In the genomic region with DNA sequence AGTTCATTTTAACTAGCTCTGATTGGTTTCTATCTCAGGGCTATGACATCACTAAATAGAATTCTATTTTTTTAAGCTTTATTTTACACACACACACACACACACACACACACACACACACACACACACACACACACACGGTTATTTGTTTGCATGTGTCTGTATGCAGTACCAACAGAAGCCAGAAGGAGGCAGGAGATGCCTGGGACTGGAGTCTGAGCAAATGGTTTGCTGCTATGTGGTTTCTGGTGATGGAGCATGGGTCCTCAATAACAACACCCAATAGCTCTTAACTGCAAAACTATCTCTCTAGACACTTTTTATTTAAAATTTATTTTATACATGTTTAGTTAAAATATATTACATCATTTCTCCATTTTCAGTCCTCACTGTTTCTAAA, we compare ENCODE assay signal across 14 mouse cellular contexts. TPM values are rescaled to one million over a fixed set of nuclear protein-coding genes. Genes with fewer than 3 reads are reported as not detected.
DNase-seq lines count a peak whose midpoint lies in the region; ATAC-seq and TF ChIP-seq lines count a peak whose summit lies in the region.
"Had no signal": no experiment of that assay in that cellular context is flagged by ENCODE, and none has a peak within 500 bp of the region (broad histone marks: within the 10 kb centered on the region; RNA-seq: fewer than 3 reads in every experiment).

No protein-coding gene starts in this region.

- no peak overlapping the region for H3K9ac ChIP-seq in lung, embryonic 14.5 days
- no peak overlapping the region for H3K9ac ChIP-seq in ES-Bruce4 (ENCODE audit: low read depth, poor library complexity, severe bottlenecking)
- no peak overlapping the region for H3K9ac ChIP-seq in neural tube, embryonic 15.5 days (replicated peaks)
- H3K9ac ChIP-seq: embryonic facial prominence, embryonic 13.5 days; forebrain, embryonic 13.5 days; intestine, embryonic 15.5 days; limb, embryonic 13.5 days had no signal

- DNase-seq in lung, embryonic 14.5 days: no peak
- no peak for DNase-seq in lung, adult 18-20 months
- peak; percentile 36 for DNase-seq in splenic B cell, adult 2 months (ENCODE audit: low read depth, low spot score)
- no peak for DNase-seq in hindbrain, embryonic 10.5 days (ENCODE audit: low spot score)
- DNase-seq: gastrocnemius, postnatal 25 days; heart, postnatal 14 days; lung, postnatal 4 days had no signal

- WGBS in lung, embryonic 14.5 days: 46% methylated on average over 1 of the region's 1 CpGs
- 47% methylated on average over 1 of the region's 1 CpGs for WGBS in bone marrow, adult 2 months
- WGBS in hindbrain, embryonic 10.5 days: 71% methylated on average over 1 of the region's 1 CpGs
- WGBS in neural tube, embryonic 15.5 days: 67% methylated on average over 1 of the region's 1 CpGs

- H3K27ac ChIP-seq in lung, embryonic 14.5 days (ENCODE audit: low read depth): no peak overlapping the region
- H3K27ac ChIP-seq in ES-Bruce4 (ENCODE audit: insufficient read depth, low read length): no peak overlapping the region
- H3K27ac ChIP-seq in bone marrow, adult 2 months (ENCODE audit: control insufficient read depth, insufficient read depth, low read depth, low read length, poor library complexity): no peak overlapping the region
- H3K27ac ChIP-seq in hindbrain, embryonic 10.5 days: no peak overlapping the region
- H3K27ac ChIP-seq in neural tube, embryonic 15.5 days (replicated peaks): no peak overlapping the region
- H3K27ac ChIP-seq: embryonic facial prominence, embryonic 13.5 days; forebrain, embryonic 13.5 days; intestine, embryonic 15.5 days; limb, embryonic 13.5 days had no signal

- no peaks in the 10 kb centered on the region for H3K4me1 ChIP-seq in lung, embryonic 14.5 days (ENCODE audit: insufficient read depth)
- no peaks in the 10 kb centered on the region for H3K4me1 ChIP-seq in ES-Bruce4 (ENCODE audit: control insufficient read depth, insufficient read depth, low read length)
- H3K4me1 ChIP-seq in bone marrow, adult 2 months (ENCODE audit: control insufficient read depth, insufficient read depth, low read length): no peaks in the 10 kb centered on the region
- H3K4me1 ChIP-seq in hindbrain, embryonic 10.5 days (replicated peaks): no peaks in the 10 kb centered on the region
- H3K4me1 ChIP-seq in neural tube, embryonic 15.5 days: no peaks in the 10 kb centered on the region
- H3K4me1 ChIP-seq: embryonic facial prominence, embryonic 13.5 days; forebrain, embryonic 13.5 days; intestine, embryonic 15.5 days; limb, embryonic 13.5 days had no signal

- no peak for TF ChIP-seq POLR2A in ES-Bruce4 (IDR thresholded peaks at IDR 0.05; ENCODE audit: insufficient read depth, low read length)
- no peak for TF ChIP-seq POLR2A in bone marrow, adult 2 months (IDR thresholded peaks at IDR 0.05; ENCODE audit: borderline replicate concordance, control insufficient read depth, low read depth, low read length)

- H3K36me3 ChIP-seq in lung, embryonic 14.5 days (ENCODE audit: insufficient read depth): 0 out of 2 replicates have a peak, but pooled peaks cover 4% of the 10 kb centered on the region
- peaks cover 1% of the 10 kb centered on the region for H3K36me3 ChIP-seq in ES-Bruce4 (ENCODE audit: control insufficient read depth, insufficient read depth, low read length, poor library complexity, severe bottlenecking)
- no peaks in the 10 kb centered on the region for H3K36me3 ChIP-seq in splenic B cell, adult 2 months (ENCODE audit: control insufficient read depth, insufficient read depth, low read length, poor library complexity, severe bottlenecking)
- peaks cover 13% of the 10 kb centered on the region for H3K36me3 ChIP-seq in hindbrain, embryonic 10.5 days
- H3K36me3 ChIP-seq in neural tube, embryonic 15.5 days: no peaks in the 10 kb centered on the region

- ATAC-seq in lung, embryonic 14.5 days (ENCODE audit: insufficient read depth): no peak
- no peak for ATAC-seq in neural tube, embryonic 15.5 days (ENCODE audit: low FRiP score)
- ATAC-seq: forebrain, embryonic 13.5 days; intestine, embryonic 15.5 days had no signal

- H3K4me2 ChIP-seq in lung, embryonic 14.5 days: no peak overlapping the region
- no peak overlapping the region for H3K4me2 ChIP-seq in neural tube, embryonic 15.5 days
- H3K4me2 ChIP-seq: embryonic facial prominence, embryonic 13.5 days; forebrain, embryonic 13.5 days; intestine, embryonic 15.5 days; limb, embryonic 13.5 days had no signal

- no peaks in the 10 kb centered on the region for H3K9me3 ChIP-seq in lung, embryonic 14.5 days (ENCODE audit: low read depth, low read length)
- H3K9me3 ChIP-seq in ES-Bruce4 (replicated peaks; ENCODE audit: control insufficient read depth, insufficient read depth, low read length, poor library complexity, severe bottlenecking): peaks cover 26% of the 10 kb centered on the region
- H3K9me3 ChIP-seq in hindbrain, embryonic 10.5 days: peaks cover 12% of the 10 kb centered on the region
- H3K9me3 ChIP-seq in neural tube, embryonic 15.5 days (replicated peaks): no peaks in the 10 kb centered on the region
- H3K9me3 ChIP-seq: intestine, embryonic 15.5 days had no signal

- TF ChIP-seq CTCF in lung, embryonic 14.5 days (IDR thresholded peaks at IDR 0.05; ENCODE audit: low read depth): peak; percentile 50
- peak; percentile 35 for TF ChIP-seq CTCF in ES-Bruce4 (IDR thresholded peaks at IDR 0.05; ENCODE audit: low read depth, low read length)
- TF ChIP-seq CTCF in bone marrow, adult 2 months (IDR thresholded peaks at IDR 0.05; ENCODE audit: control insufficient read depth, insufficient read depth, low read length): peak; percentile 18; the same call in 1 of the 2 replicates

- H3K4me3 ChIP-seq in lung, embryonic 14.5 days (ENCODE audit: low read depth, low read length): no peak overlapping the region
- H3K4me3 ChIP-seq in ES-Bruce4 (ENCODE audit: low read depth, low read length): no peak overlapping the region
- no peak overlapping the region for H3K4me3 ChIP-seq in bone marrow, adult 2 months (replicated peaks; ENCODE audit: control insufficient read depth, low read depth, low read length)
- H3K4me3 ChIP-seq in hindbrain, embryonic 10.5 days: no peak overlapping the region
- no peak overlapping the region for H3K4me3 ChIP-seq in neural tube, embryonic 15.5 days (replicated peaks)
- H3K4me3 ChIP-seq: embryonic facial prominence, embryonic 13.5 days; forebrain, embryonic 13.5 days; intestine, embryonic 15.5 days; limb, embryonic 13.5 days had no signal

- no peak for TF ChIP-seq EP300 in ES-Bruce4 (IDR thresholded peaks at IDR 0.05; ENCODE audit: insufficient read depth, low read depth, low read length)

- no peaks in the 10 kb centered on the region for H3K27me3 ChIP-seq in lung, embryonic 14.5 days (ENCODE audit: insufficient read depth, low read length)
- no peaks in the 10 kb centered on the region for H3K27me3 ChIP-seq in ES-Bruce4 (ENCODE audit: control insufficient read depth, insufficient read depth, low read length, poor library complexity, severe bottlenecking)
- no peaks in the 10 kb centered on the region for H3K27me3 ChIP-seq in splenic B cell, adult 2 months (ENCODE audit: control insufficient read depth, insufficient read depth, low read length, poor library complexity, severe bottlenecking)
- no peaks in the 10 kb centered on the region for H3K27me3 ChIP-seq in hindbrain, embryonic 10.5 days (ENCODE audit: insufficient read depth, poor library complexity, severe bottlenecking)
- no peaks in the 10 kb centered on the region for H3K27me3 ChIP-seq in neural tube, embryonic 15.5 days (replicated peaks)
- H3K27me3 ChIP-seq: embryonic facial prominence, embryonic 13.5 days; forebrain, embryonic 13.5 days; intestine, embryonic 15.5 days; limb, embryonic 13.5 days had no signal

RNA-seq across cellular contexts. Expression of gene Shcbp1, which starts 48.4 kb away (rescaled TPM):
- 109 and 112 TPM in 2 replicates for polyA plus RNA-seq in lung, embryonic 14.5 days (2014; fragmentation: Nextera tagmentation; extraction: Ambion mirVana)
- 46.8 and 54.1 TPM in 2 replicates for polyA plus RNA-seq in ES-Bruce4 (2011; ENCODE audit: insufficient read depth, insufficient read length, low read depth, missing spikeins)
- polyA plus RNA-seq in bone marrow, adult 2 months (2011; ENCODE audit: insufficient read depth, insufficient read length, low replicate concordance, missing spikeins): 16.4 and 20.7 TPM in 2 replicates
- polyA plus RNA-seq in hindbrain, embryonic 10.5 days (2016; fragmentation: Nextera tagmentation; extraction: Ambion mirVana): 52.7 and 78.0 TPM in 2 replicates
- 8.2 and 23.0 TPM in 2 replicates for polyA plus RNA-seq in neural tube, embryonic 15.5 days (2015; fragmentation: Nextera tagmentation; extraction: Ambion mirVana)
